Mouse (Mus musculus): Measurements from ENCODE around the gene Toporsl. TPM values are rescaled to one million over a fixed set of nuclear protein-coding genes. Genes with fewer than 3 reads are reported as not detected.
A peak's percentile ranks its signal among the peaks of the same experiment; 100 is the strongest.

Gene Toporsl
- polyA plus RNA-seq, 1 experiment from 2014 or later: not detected

GRCm38 (mm10) chr4:52634986-52635385 lies 38.9 kb downstream of the Toporsl start:
- no peak for ATAC-seq (ENCODE audit: low read depth)
- H3K4me2 ChIP-seq (ENCODE audit: low read depth, low read length): no peak overlapping the region
- H3K9ac ChIP-seq (ENCODE audit: low read depth, low read length): no peak overlapping the region
- 77% methylated on average over 6 of the region's 6 CpGs for WGBS
- no peaks in the 10 kb centered on the region for H3K27me3 ChIP-seq (replicated peaks; ENCODE audit: control insufficient read depth, insufficient read depth, low read length)
- no peaks in the 10 kb centered on the region for H3K4me1 ChIP-seq (ENCODE audit: control insufficient read depth, insufficient read depth, low read length)
- H3K9me3 ChIP-seq (ENCODE audit: control insufficient read depth, low read length): no peaks in the 10 kb centered on the region
- no peaks in the 10 kb centered on the region for H3K36me3 ChIP-seq (ENCODE audit: control insufficient read depth, insufficient read depth, low read length)
- DNase-seq (ENCODE audit: low spot score): no peak
- no peak overlapping the region for H3K27ac ChIP-seq (replicated peaks; ENCODE audit: low read depth, low read length)
- no peak overlapping the region for H3K4me3 ChIP-seq (ENCODE audit: low read depth, low read length)

GRCm38 (mm10) chr4:52647791-52648190 lies 51.7 kb downstream of the Toporsl start:
- no peak overlapping the region for H3K4me2 ChIP-seq (ENCODE audit: low read depth, low read length)
- H3K36me3 ChIP-seq (ENCODE audit: control insufficient read depth, insufficient read depth, low read length): no peaks in the 10 kb centered on the region
- no peak for DNase-seq (ENCODE audit: low spot score)
- 64% methylated on average over 4 of the region's 4 CpGs for WGBS
- no peak overlapping the region for H3K27ac ChIP-seq (replicated peaks; ENCODE audit: low read depth, low read length)
- no peak overlapping the region for H3K9ac ChIP-seq (ENCODE audit: low read depth, low read length)
- H3K27me3 ChIP-seq (replicated peaks; ENCODE audit: control insufficient read depth, insufficient read depth, low read length): no peaks in the 10 kb centered on the region
- ATAC-seq (ENCODE audit: low read depth): no peak
- H3K4me3 ChIP-seq (ENCODE audit: low read depth, low read length): no peak overlapping the region
- H3K4me1 ChIP-seq (ENCODE audit: control insufficient read depth, insufficient read depth, low read length): no peaks in the 10 kb centered on the region
- no peaks in the 10 kb centered on the region for H3K9me3 ChIP-seq (ENCODE audit: control insufficient read depth, low read length)

DNA sequence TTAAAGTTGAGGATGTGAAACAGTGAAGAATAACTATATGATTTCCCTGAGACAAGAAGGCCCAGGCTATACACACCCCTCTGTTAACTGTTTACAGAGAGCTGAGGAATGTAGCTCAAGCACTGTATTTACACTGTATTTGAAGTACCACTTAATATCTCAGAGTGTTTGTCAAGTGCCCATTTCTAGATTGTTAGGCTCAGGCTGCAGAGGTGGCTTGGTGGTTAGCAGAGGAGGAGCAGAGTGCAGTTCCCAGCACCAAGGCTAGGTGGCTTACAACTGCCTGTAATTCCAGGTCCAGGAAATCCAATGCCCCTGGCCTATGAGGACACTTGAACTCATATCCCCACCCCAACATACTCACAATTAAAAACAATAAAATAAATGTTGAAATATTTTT lies 63.6 kb downstream of the Toporsl start:
- DNase-seq (ENCODE audit: low spot score) (no peak), ATAC-seq (ENCODE audit: low read depth) (no peak)
- H3K4me3 ChIP-seq (ENCODE audit: low read depth, low read length): no peak overlapping the region
- no peak overlapping the region for H3K9ac ChIP-seq (ENCODE audit: low read depth, low read length)
- no peak overlapping the region for H3K27ac ChIP-seq (replicated peaks; ENCODE audit: low read depth, low read length)
- no peaks in the 10 kb centered on the region for H3K27me3 ChIP-seq (replicated peaks; ENCODE audit: control insufficient read depth, insufficient read depth, low read length)
- H3K4me2 ChIP-seq (ENCODE audit: low read depth, low read length): no peak overlapping the region
- no peaks in the 10 kb centered on the region for H3K4me1 ChIP-seq (ENCODE audit: control insufficient read depth, insufficient read depth, low read length)
- no peaks in the 10 kb centered on the region for H3K36me3 ChIP-seq (ENCODE audit: control insufficient read depth, insufficient read depth, low read length)
- 0 out of 2 replicates have a peak, but pooled peaks cover 2% of the 10 kb centered on the region for H3K9me3 ChIP-seq (ENCODE audit: control insufficient read depth, low read length)

DNA sequence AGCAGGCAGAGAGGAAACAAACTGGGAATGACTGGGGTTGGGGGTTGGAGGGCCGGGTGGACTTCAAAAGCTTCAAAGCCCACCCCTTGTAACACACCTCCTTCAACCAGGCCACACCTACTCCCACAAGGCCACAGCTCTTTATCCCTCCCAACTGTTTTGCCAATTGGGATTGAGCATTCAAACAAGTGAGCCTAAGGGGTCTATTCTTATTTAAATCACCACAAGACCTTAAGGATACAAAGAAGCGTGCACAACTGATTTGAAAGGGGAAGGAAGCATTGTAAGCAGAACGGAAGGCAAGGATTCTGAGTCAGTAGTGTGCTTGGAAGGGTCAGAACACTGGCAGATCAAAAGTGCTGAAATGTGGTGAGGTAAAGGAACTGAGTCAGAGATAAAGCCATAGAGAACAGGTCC lies 64.6 kb downstream of the Toporsl start:
- WGBS: 25% methylated on average over 3 of the region's 3 CpGs
- H3K9ac ChIP-seq (ENCODE audit: low read depth, low read length): no peak overlapping the region
- H3K4me2 ChIP-seq (ENCODE audit: low read depth, low read length): no peak overlapping the region
- ATAC-seq (ENCODE audit: low read depth) (no peak), DNase-seq (ENCODE audit: low spot score) (no peak)
- H3K36me3 ChIP-seq (ENCODE audit: control insufficient read depth, insufficient read depth, low read length): no peaks in the 10 kb centered on the region
- H3K4me1 ChIP-seq (ENCODE audit: control insufficient read depth, insufficient read depth, low read length): no peaks in the 10 kb centered on the region
- no peaks in the 10 kb centered on the region for H3K27me3 ChIP-seq (replicated peaks; ENCODE audit: control insufficient read depth, insufficient read depth, low read length)
- 0 out of 2 replicates have a peak, but pooled peaks cover 2% of the 10 kb centered on the region for H3K9me3 ChIP-seq (ENCODE audit: control insufficient read depth, low read length)
- no peak overlapping the region for H3K4me3 ChIP-seq (ENCODE audit: low read depth, low read length)
- no peak overlapping the region for H3K27ac ChIP-seq (replicated peaks; ENCODE audit: low read depth, low read length)

- H3K27ac ChIP-seq (replicated peaks; ENCODE audit: low read depth, low read length): no peak overlapping the region
- H3K36me3 ChIP-seq (ENCODE audit: control insufficient read depth, insufficient read depth, low read length): no peaks in the 10 kb centered on the region
- no peak for ATAC-seq (ENCODE audit: low read depth)
- H3K4me2 ChIP-seq (ENCODE audit: low read depth, low read length): no peak overlapping the region
- peak; percentile 72 for DNase-seq (ENCODE audit: low spot score)
- H3K4me3 ChIP-seq (ENCODE audit: low read depth, low read length): no peak overlapping the region
- 0 out of 2 replicates have a peak, but pooled peaks cover 2% of the 10 kb centered on the region for H3K9me3 ChIP-seq (ENCODE audit: control insufficient read depth, low read length)
- no peaks in the 10 kb centered on the region for H3K27me3 ChIP-seq (replicated peaks; ENCODE audit: control insufficient read depth, insufficient read depth, low read length)
- 43% methylated on average over 5 of the region's 5 CpGs for WGBS
- H3K9ac ChIP-seq (ENCODE audit: low read depth, low read length): no peak overlapping the region
- H3K4me1 ChIP-seq (ENCODE audit: control insufficient read depth, insufficient read depth, low read length): no peaks in the 10 kb centered on the region
Measured at GRCm38 (mm10) chr4:52661311-52661710, 65.2 kb downstream of the Toporsl start.

Other genes with a start within 250 kb of the Toporsl start
- gene Smc2, start 157.0 kb upstream of the Toporsl start, polyA plus RNA-seq (2014; fragmentation: Nextera tagmentation; extraction: Ambion mirVana): 135 and 152 TPM in 2 replicates
- 0.77 TPM in 1 of 2 replicates, not detected in the other for gene Vma21-ps, start 99.0 kb upstream of the Toporsl start, polyA plus RNA-seq (2014; fragmentation: Nextera tagmentation; extraction: Ambion mirVana)
- gene Olfr275, start 218.3 kb downstream of the Toporsl start, polyA plus RNA-seq (2014; fragmentation: Nextera tagmentation; extraction: Ambion mirVana): not detected in 2 replicates